Mouse (Mus musculus): ENCODE results near the gene Rexo5. TPM values are rescaled to one million over a fixed set of nuclear protein-coding genes. Genes with fewer than 3 reads are reported as not detected.
A peak's percentile ranks its signal among the peaks of the same experiment; 100 is the strongest.

The Rexo5 gene
- total and polyA plus RNA-seq, 3 experiments: 3.5 to 64.3 (median 58.4) TPM

DNA sequence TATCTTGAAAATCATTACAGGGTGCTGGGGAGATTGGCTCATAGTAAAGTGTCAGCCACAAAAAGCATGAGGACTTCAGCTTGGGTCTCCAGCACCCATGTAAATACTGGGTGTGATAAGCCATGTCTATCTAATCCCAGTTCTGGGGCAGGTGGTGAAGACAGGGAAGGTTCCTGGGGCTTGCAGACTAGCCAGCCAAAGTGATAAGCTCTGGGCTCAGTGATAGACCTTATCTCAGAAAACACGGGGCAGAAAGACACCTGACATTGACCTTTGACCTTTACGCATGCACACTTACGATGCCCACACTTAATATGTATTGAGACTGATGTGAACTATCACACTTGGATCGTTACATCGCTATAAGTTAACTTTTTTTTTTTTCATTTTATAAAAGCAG, 70.7 kb downstream of the Rexo5 start:
- ATAC-seq (ENCODE audit: extremely low read depth, insufficient number of reproducible peaks, low FRiP score, poor library complexity, severe bottlenecking): peak; percentile 71
- no peaks in the 10 kb centered on the region for H3K27me3 ChIP-seq (ENCODE audit: insufficient read depth, low read length)
- TF ChIP-seq GATA1 (IDR thresholded peaks at IDR 0.05; ENCODE audit: borderline replicate concordance, low read length) (no peak), CTCF (IDR thresholded peaks at IDR 0.05; ENCODE audit: low read depth, low read length) (no peak), TAL1 (conservative IDR thresholded peaks at IDR 0.05; ENCODE audit: low read depth, low read length) (peak; percentile 70), GATA2 (IDR thresholded peaks at IDR 0.05; ENCODE audit: borderline replicate concordance, low read depth, low read length) (no peak), POLR2AphosphoS5 (IDR thresholded peaks at IDR 0.05; ENCODE audit: insufficient replicate concordance, low read depth, low read length) (no peak)

DNA sequence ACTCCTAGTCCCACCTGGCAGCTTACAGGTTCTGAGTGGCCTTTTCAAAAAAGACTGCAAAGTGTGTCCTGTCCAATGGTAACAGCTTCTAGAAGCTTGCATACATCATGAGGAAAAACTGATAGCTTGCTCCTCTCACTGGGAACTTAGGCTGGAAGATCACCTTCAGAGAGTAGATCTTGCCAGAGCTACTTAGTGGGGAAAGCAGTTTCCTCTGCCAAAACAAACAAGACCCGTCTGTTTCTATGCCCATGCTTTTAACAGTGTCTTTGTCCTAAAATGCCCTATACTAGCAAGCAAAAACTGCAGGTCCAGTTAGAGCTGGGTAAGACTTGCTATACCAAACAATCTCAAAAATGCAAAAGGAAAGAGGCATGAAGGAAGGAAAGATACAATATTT, 72.3 kb downstream of the Rexo5 start:
- ATAC-seq (ENCODE audit: extremely low read depth, insufficient number of reproducible peaks, low FRiP score, poor library complexity, severe bottlenecking) (no peak), DNase-seq (ENCODE audit: low spot score) (no peak)
- H3K9me3 ChIP-seq (replicated peaks): no peaks in the 10 kb centered on the region

More for the DNA sequence above, 70.7 kb downstream of the Rexo5 start:
- H3K36me3 ChIP-seq (replicated peaks): peaks cover 45% of the 10 kb centered on the region
- no peaks in the 10 kb centered on the region for H3K9me3 ChIP-seq (replicated peaks)
- DNase-seq (ENCODE audit: low spot score): peak; percentile 20
- peaks cover 64% of the 10 kb centered on the region for H3K4me1 ChIP-seq (ENCODE audit: insufficient read depth, low read depth, low read length)
- no peak overlapping the region for H3K4me3 ChIP-seq (ENCODE audit: low read depth, low read length)

DNA sequence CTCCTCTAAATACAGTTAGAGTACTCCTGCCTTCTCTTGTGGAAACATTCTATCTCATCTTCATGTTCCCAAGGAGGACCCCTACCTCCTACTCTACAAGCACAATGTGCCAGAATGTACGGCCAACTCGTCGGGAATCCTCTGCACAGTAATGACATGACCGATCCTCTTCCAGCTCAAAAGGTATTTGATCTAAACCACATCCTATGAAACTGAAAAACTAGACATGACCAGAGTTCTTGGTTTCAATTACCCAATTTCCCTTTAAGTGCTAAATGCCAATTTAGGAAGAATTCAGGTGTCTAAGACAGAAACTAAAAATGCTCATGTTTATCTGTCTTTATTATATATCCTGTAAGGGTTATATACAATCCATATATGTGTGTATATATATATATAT, 78.4 kb downstream of the Rexo5 start:
- DNase-seq (ENCODE audit: low spot score) (no peak), ATAC-seq (ENCODE audit: extremely low read depth, insufficient number of reproducible peaks, low FRiP score, poor library complexity, severe bottlenecking) (no peak)
- Histone ChIP-seq H3K27me3 (ENCODE audit: insufficient read depth, low read length) (no peaks in the 10 kb centered on the region), H3K4me1 (ENCODE audit: insufficient read depth, low read depth, low read length) (peaks cover 3% of the 10 kb centered on the region; the same call in 1 of the 2 replicates), H3K36me3 (replicated peaks) (peaks cover 25% of the 10 kb centered on the region), H3K4me3 (ENCODE audit: low read depth, low read length) (no peak overlapping the region), H3K9me3 (replicated peaks) (no peaks in the 10 kb centered on the region)
- TF ChIP-seq POLR2AphosphoS5 (IDR thresholded peaks at IDR 0.05; ENCODE audit: insufficient replicate concordance, low read depth, low read length) (no peak), CTCF (IDR thresholded peaks at IDR 0.05; ENCODE audit: low read depth, low read length) (no peak), TAL1 (conservative IDR thresholded peaks at IDR 0.05; ENCODE audit: low read depth, low read length) (no peak), GATA1 (IDR thresholded peaks at IDR 0.05; ENCODE audit: borderline replicate concordance, low read length) (no peak), GATA2 (IDR thresholded peaks at IDR 0.05; ENCODE audit: borderline replicate concordance, low read depth, low read length) (no peak)

More for the DNA sequence above, 72.3 kb downstream of the Rexo5 start:
- no peaks in the 10 kb centered on the region for H3K27me3 ChIP-seq (ENCODE audit: insufficient read depth, low read length)
- H3K4me1 ChIP-seq (ENCODE audit: insufficient read depth, low read depth, low read length): peaks cover 50% of the 10 kb centered on the region
- TF ChIP-seq GATA2 (IDR thresholded peaks at IDR 0.05; ENCODE audit: borderline replicate concordance, low read depth, low read length) (no peak), GATA1 (IDR thresholded peaks at IDR 0.05; ENCODE audit: borderline replicate concordance, low read length) (no peak), TAL1 (conservative IDR thresholded peaks at IDR 0.05; ENCODE audit: low read depth, low read length) (no peak), POLR2AphosphoS5 (IDR thresholded peaks at IDR 0.05; ENCODE audit: insufficient replicate concordance, low read depth, low read length) (no peak), CTCF (IDR thresholded peaks at IDR 0.05; ENCODE audit: low read depth, low read length) (no peak)
- peaks cover 39% of the 10 kb centered on the region for H3K36me3 ChIP-seq (replicated peaks)
- H3K4me3 ChIP-seq (ENCODE audit: low read depth, low read length): no peak overlapping the region

DNA sequence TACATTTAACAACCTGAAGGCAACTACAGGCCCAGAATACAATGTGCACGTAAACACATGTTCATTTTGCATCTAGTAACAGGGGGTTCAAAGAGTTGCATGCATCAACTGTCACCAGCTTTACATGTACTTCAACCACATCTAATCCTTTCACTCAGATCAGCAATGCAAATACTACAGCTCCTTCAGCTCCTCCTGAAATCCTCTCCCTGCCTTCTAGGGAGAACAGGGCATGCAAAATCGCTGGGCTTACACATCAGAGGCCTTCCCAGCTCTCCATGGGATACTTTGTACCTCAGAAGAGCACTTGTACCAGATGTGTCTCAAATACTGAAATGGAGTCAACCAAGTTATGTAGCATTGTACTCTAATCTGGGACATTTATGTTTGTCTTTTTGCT, 79.2 kb downstream of the Rexo5 start:
- ATAC-seq (ENCODE audit: extremely low read depth, insufficient number of reproducible peaks, low FRiP score, poor library complexity, severe bottlenecking) (no peak), DNase-seq (ENCODE audit: low spot score) (no peak)
- H3K4me1 ChIP-seq (ENCODE audit: insufficient read depth, low read depth, low read length): peaks cover 3% of the 10 kb centered on the region; the same call in 1 of the 2 replicates
- H3K27me3 ChIP-seq (ENCODE audit: insufficient read depth, low read length): no peaks in the 10 kb centered on the region
- H3K9me3 ChIP-seq (replicated peaks): no peaks in the 10 kb centered on the region
- no peak for TF ChIP-seq GATA2 (IDR thresholded peaks at IDR 0.05; ENCODE audit: borderline replicate concordance, low read depth, low read length)
- no peak for TF ChIP-seq CTCF (IDR thresholded peaks at IDR 0.05; ENCODE audit: low read depth, low read length)
- no peak for TF ChIP-seq TAL1 (conservative IDR thresholded peaks at IDR 0.05; ENCODE audit: low read depth, low read length)
- no peak for TF ChIP-seq GATA1 (IDR thresholded peaks at IDR 0.05; ENCODE audit: borderline replicate concordance, low read length)
- no peak for TF ChIP-seq POLR2AphosphoS5 (IDR thresholded peaks at IDR 0.05; ENCODE audit: insufficient replicate concordance, low read depth, low read length)
- no peak overlapping the region for H3K4me3 ChIP-seq (ENCODE audit: low read depth, low read length)
- H3K36me3 ChIP-seq (replicated peaks): peaks cover 26% of the 10 kb centered on the region

DNA sequence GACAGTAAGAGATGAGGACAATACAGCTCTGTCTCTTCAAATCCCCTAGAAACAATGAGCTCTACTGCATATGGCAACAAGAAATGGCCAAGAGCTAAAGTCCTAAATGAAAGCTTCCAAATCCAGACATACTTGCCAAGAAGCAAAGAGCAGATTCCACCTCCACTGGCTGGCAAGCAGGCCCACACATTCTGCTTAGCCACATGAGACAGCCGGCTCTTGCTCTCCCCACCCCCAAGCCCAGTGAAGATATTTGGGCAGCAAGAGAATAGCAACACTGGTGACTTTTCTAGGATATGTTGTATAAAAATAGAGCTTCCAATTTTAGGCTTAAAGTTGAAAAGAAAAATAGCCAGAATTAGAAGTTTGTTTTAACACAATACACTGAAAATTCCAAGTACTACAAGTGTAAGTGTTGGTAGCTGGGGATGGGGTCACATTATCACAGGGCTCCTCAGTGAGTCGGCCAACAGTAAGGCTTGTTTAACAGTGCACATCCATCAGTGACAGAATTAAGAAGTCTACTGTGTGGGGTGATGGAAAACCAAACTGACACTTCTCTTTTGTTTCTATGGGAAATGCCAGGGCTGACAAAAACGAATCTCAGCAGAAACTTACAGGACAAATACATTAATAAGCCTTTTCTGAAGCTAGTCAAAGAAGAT, 82.1 kb downstream of the Rexo5 start:
- H3K9me3 ChIP-seq (replicated peaks): no peaks in the 10 kb centered on the region
- ATAC-seq (ENCODE audit: extremely low read depth, insufficient number of reproducible peaks, low FRiP score, poor library complexity, severe bottlenecking): no peak
- no peak for TF ChIP-seq TAL1 (conservative IDR thresholded peaks at IDR 0.05; ENCODE audit: low read depth, low read length)
- no peak for TF ChIP-seq GATA2 (IDR thresholded peaks at IDR 0.05; ENCODE audit: borderline replicate concordance, low read depth, low read length)
- TF ChIP-seq CTCF (IDR thresholded peaks at IDR 0.05; ENCODE audit: low read depth, low read length): no peak
- no peak for TF ChIP-seq GATA1 (IDR thresholded peaks at IDR 0.05; ENCODE audit: borderline replicate concordance, low read length)
- TF ChIP-seq POLR2AphosphoS5 (IDR thresholded peaks at IDR 0.05; ENCODE audit: insufficient replicate concordance, low read depth, low read length): no peak

DNA sequence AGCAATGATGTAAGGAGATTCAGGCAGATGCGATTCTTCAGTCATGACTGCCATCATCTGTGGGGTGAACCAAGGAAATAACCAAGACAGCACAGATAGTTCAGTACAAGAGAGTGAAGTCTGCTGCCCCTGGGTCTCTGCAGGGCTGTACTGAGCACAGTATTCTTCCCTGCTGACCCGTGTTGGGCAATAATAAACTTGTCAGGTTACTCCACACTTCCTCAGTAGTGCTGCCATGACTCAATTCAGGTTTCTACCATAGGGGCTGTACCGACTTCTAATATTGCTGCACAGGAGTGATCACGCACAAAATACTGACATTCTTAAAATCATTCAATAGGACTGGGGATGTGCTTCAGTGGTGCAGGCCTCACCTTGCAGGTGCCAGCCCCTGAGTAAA, 85.4 kb downstream of the Rexo5 start:
- Histone ChIP-seq H3K27me3 (ENCODE audit: insufficient read depth, low read length) (no peaks in the 10 kb centered on the region), H3K4me3 (ENCODE audit: low read depth, low read length) (no peak overlapping the region), H3K36me3 (replicated peaks) (peaks cover 31% of the 10 kb centered on the region), H3K9me3 (replicated peaks) (no peaks in the 10 kb centered on the region), H3K4me1 (ENCODE audit: insufficient read depth, low read depth, low read length) (peaks cover 2% of the 10 kb centered on the region)
- no peak for TF ChIP-seq POLR2AphosphoS5 (IDR thresholded peaks at IDR 0.05; ENCODE audit: insufficient replicate concordance, low read depth, low read length)
- ATAC-seq (ENCODE audit: extremely low read depth, insufficient number of reproducible peaks, low FRiP score, poor library complexity, severe bottlenecking): no peak
- DNase-seq (ENCODE audit: low spot score): no peak

More for the DNA sequence above, 82.1 kb downstream of the Rexo5 start:
- peaks cover 32% of the 10 kb centered on the region for H3K36me3 ChIP-seq (replicated peaks)
- no peak for DNase-seq (ENCODE audit: low spot score)
- H3K4me3 ChIP-seq (ENCODE audit: low read depth, low read length): no peak overlapping the region
- no peaks in the 10 kb centered on the region for H3K27me3 ChIP-seq (ENCODE audit: insufficient read depth, low read length)
- no peaks in the 10 kb centered on the region; the same call in 1 of the 2 replicates for H3K4me1 ChIP-seq (ENCODE audit: insufficient read depth, low read depth, low read length)
